Mouse (Mus musculus) macrophage (primary cell): ENCODE results near the gene Plekhh3. TPM values are rescaled to one million over a fixed set of nuclear protein-coding genes. Genes with fewer than 3 reads are reported as not detected.
A peak's percentile ranks its signal among the peaks of the same experiment; 100 is the strongest.
"Not testable (repeated sequence)": the region's sequence is repeated elsewhere in the genome, so short reads cannot be mapped to it uniquely, and the experiment has no call there.

Experiments
- H3K27ac ChIP-seq: fragments of 350-480 bp; formaldehyde crosslinking; 2 replicates; pipeline ENCODE4 v1.9.0; 2021
- H3K36me3 ChIP-seq: fragments of 350-480 bp; formaldehyde crosslinking; 2 replicates; pipeline ENCODE4 v1.9.0; 2021; ENCODE audit errors: inconsistent target
- H3K4me3 ChIP-seq: fragments of 350-480 bp; formaldehyde crosslinking; 2 replicates; pipeline ENCODE4 v1.9.0; 2021; ENCODE audit errors: inconsistent target
- H3K79me2 ChIP-seq: fragments of 350-480 bp; formaldehyde crosslinking; 2 replicates; pipeline ENCODE4 v1.9.0; 2021; ENCODE audit errors: inconsistent target
- WGBS: methylation state at CpG from one replicate; pipeline ENCODE4 v1.1.7; 2026; ENCODE audit warnings: inconsistent platforms; ENCODE audit not compliant: missing documents; 5-methylcytosine and 5-hydroxymethylcytosine counted together
- polyA plus RNA-seq: library from polyadenylated mRNA; stranded (reverse); fragments of 250-400 nt; gene quantifications from 3 replicates; pipeline ENCODE4 v1.2.4, GENCODE M21; 2018; ENCODE audit warnings: inconsistent platforms

The Plekhh3 gene
- polyA plus RNA-seq, 1 experiment from 2014 or later: 0.67 TPM

- H3K79me2 ChIP-seq, H3K27ac ChIP-seq, H3K36me3 ChIP-seq, H3K4me3 ChIP-seq: not testable (repeated sequence)
- 89% methylated on average over 4 of the region's 8 CpGs for WGBS
These were observed 10.1 kb downstream of the Plekhh3 start for GRCm38 (mm10) chr11:101160981-101161505.

- WGBS: 64% methylated on average over 8 of the region's 10 CpGs
- not testable (repeated sequence) for H3K27ac ChIP-seq, H3K4me3 ChIP-seq, H3K36me3 ChIP-seq, H3K79me2 ChIP-seq
These were observed 11.0 kb downstream of the Plekhh3 start for GRCm38 (mm10) chr11:101160151-101160550.

GRCm38 (mm10) chr11:101155728-101156371 is 15.3 kb downstream of the Plekhh3 start, which contains the start of gene Tubg2:
TSS of gene Tubg2 (plus strand) at chr11:101155907.
- no peak within 1 kb of the TSS for H3K4me3 ChIP-seq
- no peaks in the 10 kb centered on the region for H3K79me2 ChIP-seq
- WGBS: 9% methylated on average over 36 of the region's 36 CpGs
- no peaks in the 10 kb centered on the region for H3K36me3 ChIP-seq
- H3K27ac ChIP-seq: no peak within 1 kb of the TSS

- Histone ChIP-seq H3K36me3 (no peaks in the 10 kb centered on the region), H3K79me2 (no peaks in the 10 kb centered on the region), H3K4me3 (no peak overlapping the region), H3K27ac (no peak overlapping the region)
- WGBS: 95% methylated on average over 6 of the region's 6 CpGs
These were observed 16.0 kb downstream of the Plekhh3 start for GRCm38 (mm10) chr11:101155151-101155550.

- Histone ChIP-seq H3K27ac (no peak overlapping the region), H3K36me3 (no peaks in the 10 kb centered on the region), H3K79me2 (no peaks in the 10 kb centered on the region), H3K4me3 (no peak overlapping the region)
These were observed 16.5 kb downstream of the Plekhh3 start for GRCm38 (mm10) chr11:101154648-101155047.

- no peak overlapping the region for H3K27ac ChIP-seq
- no peaks in the 10 kb centered on the region for H3K36me3 ChIP-seq
- H3K4me3 ChIP-seq: no peak overlapping the region
- H3K79me2 ChIP-seq: no peaks in the 10 kb centered on the region
- 76% methylated on average over 1 of the region's 1 CpGs for WGBS
These were observed 18.3 kb downstream of the Plekhh3 start for GRCm38 (mm10) chr11:101152825-101153224.

DNA sequence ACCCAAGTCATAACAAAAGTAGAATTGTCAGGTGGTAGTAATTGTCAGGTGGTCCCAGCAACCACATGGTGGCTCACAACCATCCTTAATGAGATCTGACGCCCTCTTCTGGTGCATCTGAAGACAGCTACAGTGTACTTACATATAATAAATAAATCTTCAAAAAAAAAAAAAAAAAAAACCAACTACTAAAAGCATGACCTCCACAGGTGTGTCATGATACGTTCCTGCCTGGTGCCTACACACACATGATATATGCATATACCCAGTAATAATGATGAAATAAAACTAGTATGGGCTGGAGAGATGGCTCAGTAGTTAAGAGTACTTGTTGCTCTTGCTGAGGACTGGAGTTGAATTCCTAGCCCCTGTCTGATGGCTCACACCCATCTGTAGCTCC is 20.1 kb downstream of the Plekhh3 start:
- 94% methylated on average over 2 of the region's 2 CpGs for WGBS
- H3K27ac ChIP-seq: no peak overlapping the region
- no peak overlapping the region for H3K4me3 ChIP-seq
- H3K36me3 ChIP-seq: no peaks in the 10 kb centered on the region
- no peaks in the 10 kb centered on the region for H3K79me2 ChIP-seq

GRCm38 (mm10) chr11:101149178-101150105 is 21.7 kb downstream of the Plekhh3 start:
- Histone ChIP-seq H3K27ac (no peak overlapping the region), H3K4me3 (no peak overlapping the region), H3K79me2 (no peaks in the 10 kb centered on the region), H3K36me3 (no peaks in the 10 kb centered on the region)
- WGBS: 59% methylated on average over 9 of the region's 9 CpGs

DNA sequence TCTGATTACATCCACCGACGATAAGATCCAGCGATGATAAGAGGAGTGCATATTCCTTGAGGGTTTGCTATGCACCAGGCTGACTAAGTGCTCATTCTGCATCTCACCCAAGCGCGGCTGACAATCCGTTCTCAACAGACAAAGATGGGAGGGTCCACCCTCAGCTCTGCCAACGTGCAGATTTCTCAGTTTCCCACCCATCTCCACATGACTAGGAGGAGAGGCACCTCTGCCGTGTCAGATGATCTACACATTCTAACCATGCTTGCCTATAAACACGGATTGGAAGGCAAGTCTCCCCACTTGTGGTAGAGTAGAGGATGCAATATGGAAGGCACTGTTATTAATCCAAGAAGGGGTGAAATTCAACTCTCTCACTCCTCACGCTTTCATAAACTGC is 22.4 kb downstream of the Plekhh3 start:
- Histone ChIP-seq H3K27ac (no peak overlapping the region), H3K36me3 (no peaks in the 10 kb centered on the region), H3K4me3 (no peak overlapping the region), H3K79me2 (no peaks in the 10 kb centered on the region)
- WGBS: 89% methylated on average over 10 of the region's 10 CpGs

DNA sequence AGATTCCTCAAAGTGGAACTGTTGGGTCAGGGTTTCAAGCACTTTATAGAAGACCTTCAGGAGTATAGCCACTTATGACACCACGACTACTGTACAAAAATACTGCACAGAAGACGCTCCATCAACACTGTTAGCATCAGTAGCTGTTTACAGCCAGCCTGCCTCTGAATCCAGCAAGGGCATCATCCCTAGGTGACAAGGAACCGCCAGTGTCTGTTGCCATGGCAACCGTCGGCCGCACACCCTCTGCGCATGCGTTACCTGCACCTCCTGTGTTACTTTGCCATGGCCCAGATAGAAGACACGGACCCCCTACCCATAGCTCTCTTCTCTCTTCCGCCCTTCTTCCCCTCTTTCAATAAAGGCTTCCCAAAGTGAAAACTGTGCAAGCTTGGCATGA is 24.8 kb downstream of the Plekhh3 start:
- H3K79me2 ChIP-seq: no peaks in the 10 kb centered on the region
- no peak overlapping the region for H3K4me3 ChIP-seq
- no peaks in the 10 kb centered on the region for H3K36me3 ChIP-seq
- 82% methylated on average over 6 of the region's 10 CpGs for WGBS
- H3K27ac ChIP-seq: no peak overlapping the region

- Histone ChIP-seq H3K36me3 (no peaks in the 10 kb centered on the region), H3K4me3 (peak overlapping the region; percentile 24), H3K27ac (0 out of 2 replicates have a peak overlapping the region, but pooled peaks have one; percentile 22), H3K79me2 (no peaks in the 10 kb centered on the region)
- WGBS: 0% methylated on average over 15 of the region's 19 CpGs
These were observed 27.6 kb downstream of the Plekhh3 start for GRCm38 (mm10) chr11:101143338-101144225.

- Histone ChIP-seq H3K36me3 (no peaks in the 10 kb centered on the region), H3K79me2 (no peaks in the 10 kb centered on the region), H3K27ac (no peak overlapping the region), H3K4me3 (no peak overlapping the region)
- WGBS: 92% methylated on average over 10 of the region's 10 CpGs
These were observed 28.8 kb downstream of the Plekhh3 start for GRCm38 (mm10) chr11:101142215-101142967.

DNA sequence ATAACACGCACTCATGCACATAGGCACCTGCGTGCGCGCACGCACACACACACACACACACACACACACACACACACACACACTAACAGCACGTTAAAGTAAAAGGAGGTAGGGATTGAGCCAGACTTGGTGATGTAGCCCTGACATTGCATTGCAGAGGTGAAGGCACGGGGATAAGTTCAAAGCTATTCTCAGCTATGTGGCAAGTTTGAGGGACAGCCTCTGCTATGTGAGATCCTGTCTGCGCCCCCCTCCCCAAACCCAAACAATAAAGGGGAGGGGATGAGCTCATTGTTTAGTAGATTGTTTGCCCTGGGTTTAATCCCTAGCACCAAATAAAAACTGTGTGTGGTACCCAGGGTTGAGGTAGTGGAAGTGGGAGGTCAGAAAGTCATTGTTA is 30.1 kb downstream of the Plekhh3 start:
- 91% methylated on average over 4 of the region's 8 CpGs for WGBS
- Histone ChIP-seq H3K79me2 (no peaks in the 10 kb centered on the region), H3K27ac (no peak overlapping the region), H3K4me3 (no peak overlapping the region), H3K36me3 (no peaks in the 10 kb centered on the region)
